Mouse (Mus musculus) kidney, embryonic 14.5 days (tissue): Measurements from ENCODE around the gene Hvcn1. TPM values are rescaled to one million over a fixed set of nuclear protein-coding genes. Genes with fewer than 3 reads are reported as not detected.

Experiments used
- ATAC-seq: fragments of 200-750 bp; cut with Nextera tagmentation; 2 replicates; pipeline ENCODE4 v1.8.0; 2017; ENCODE audit warnings: moderate number of reproducible peaks, mild to moderate bottlenecking, moderate TSS enrichment, moderate library complexity; ENCODE audit not compliant: low FRiP score, low TSS enrichment
- H3K27ac ChIP-seq: fragments of 300-500 bp; sonication (generic); 2 replicates; pipeline ENCODE4 v1.5.1; 2014; ENCODE audit warnings: low read depth, mild to moderate bottlenecking, low read length, moderate library complexity, mixed read lengths
- H3K27me3 ChIP-seq: fragments of 300-500 bp; sonication (generic); 2 replicates; pipeline ENCODE4 v1.6.1; 2014; ENCODE audit warnings: mild to moderate bottlenecking, low read length; ENCODE audit not compliant: control insufficient read depth, insufficient read depth
- H3K36me3 ChIP-seq: fragments of 300-500 bp; sonication (generic); 2 replicates; pipeline ENCODE4 v1.6.1; 2014; ENCODE audit warnings: low read length, mixed read lengths; ENCODE audit not compliant: control insufficient read depth, insufficient read depth
- H3K4me1 ChIP-seq: fragments of 300-500 bp; sonication (generic); 2 replicates; pipeline ENCODE4 v1.6.1; 2014; ENCODE audit warnings: low read length, mixed read lengths; ENCODE audit not compliant: control insufficient read depth, insufficient read depth
- H3K4me2 ChIP-seq: fragments of 300-500 bp; sonication (generic); replicated peaks from 2 replicates; pipeline ENCODE4 v1.6.1; 2014; ENCODE audit warnings: low read depth, mild to moderate bottlenecking, low read length
- H3K4me3 ChIP-seq: fragments of 300-500 bp; sonication (generic); 2 replicates; pipeline ENCODE4 v1.5.1; 2014; ENCODE audit warnings: mild to moderate bottlenecking, low read length
- H3K9ac ChIP-seq: fragments of 300-500 bp; sonication (generic); 2 replicates; pipeline ENCODE4 v1.6.1; 2014; ENCODE audit warnings: low read depth, mild to moderate bottlenecking, low read length, moderate library complexity
- H3K9me3 ChIP-seq: fragments of 300-500 bp; sonication (generic); 2 replicates; pipeline ENCODE4 v1.6.1; 2016; ENCODE audit warnings: low read length; ENCODE audit not compliant: control insufficient read depth
- WGBS: fragments of 180-500 bp; shearing (Covaris S2); extraction: QIAGEN DNeasy Blood & Tissue Kit; methylation state at CpG from one replicate; pipeline ENCODE4 v1.1.7; 2014; 5-methylcytosine and 5-hydroxymethylcytosine counted together
- polyA plus RNA-seq: library from polyadenylated mRNA; unstranded; fragments of >200 nt; fragmentation: Nextera tagmentation; extraction: Ambion mirVana; gene quantifications from 2 replicates; pipeline ENCODE4 v1.2.1, GENCODE M21; 2014

Hvcn1 gene
- polyA plus RNA-seq, 1 experiment from 2014 or later = 12.7 TPM

DNA sequence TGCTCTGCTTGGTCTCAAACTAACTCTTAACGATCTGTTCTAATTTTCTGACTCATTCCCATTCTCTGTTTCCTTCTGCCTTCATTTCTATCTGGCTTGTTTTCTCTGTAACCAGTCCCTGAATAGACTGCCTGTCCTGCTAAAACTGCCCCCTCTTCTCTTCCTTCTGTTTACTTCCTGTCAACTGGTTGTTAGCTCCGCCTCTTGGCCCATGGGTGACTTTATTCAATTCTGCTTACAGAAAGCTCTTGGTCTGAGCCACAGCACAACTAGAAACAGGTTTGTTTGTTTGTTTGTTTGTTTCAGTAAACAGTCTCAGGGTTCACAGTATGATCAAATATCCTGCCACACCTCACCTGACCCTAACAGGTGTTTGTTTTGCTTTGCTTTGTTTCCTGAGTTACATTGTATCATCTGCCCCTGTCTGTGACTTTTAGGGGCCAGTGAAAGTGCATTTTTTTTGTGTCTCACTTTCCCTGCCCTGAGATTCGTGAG, 21.7 kb downstream of the Hvcn1 start:
- no peak for ATAC-seq
- H3K9ac ChIP-seq = no peak overlapping the region

DNA sequence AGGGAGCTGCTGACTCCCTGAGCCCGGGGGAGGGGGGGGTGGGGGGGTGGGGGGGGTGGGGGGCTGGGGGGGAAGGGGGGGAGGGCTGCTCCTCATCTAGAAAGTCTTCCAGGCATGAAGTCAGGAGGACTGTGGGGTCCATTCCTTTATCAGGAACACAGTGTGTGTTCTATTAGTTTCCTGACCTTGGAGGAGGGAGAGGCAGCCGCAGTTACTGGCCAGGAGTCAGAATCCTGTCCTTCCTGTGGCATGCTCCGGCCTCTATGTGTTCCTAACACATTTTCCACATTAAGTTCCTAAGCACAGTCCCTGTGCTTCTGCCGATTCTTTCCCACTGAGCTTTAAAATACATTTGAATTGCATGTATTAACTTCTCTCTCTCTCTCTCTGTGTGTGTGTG, 22.2 kb downstream of the Hvcn1 start:
- Histone ChIP-seq H3K4me1 (peaks cover 10% of the 10 kb centered on the region), H3K4me2 (no peak overlapping the region), H3K9me3 (0 out of 2 replicates have a peak, but pooled peaks cover 4% of the 10 kb centered on the region), H3K36me3 (no peaks in the 10 kb centered on the region), H3K9ac (no peak overlapping the region), H3K4me3 (no peak overlapping the region), H3K27ac (no peak overlapping the region), H3K27me3 (no peaks in the 10 kb centered on the region)
- ATAC-seq = no peak
- 56% methylated on average over 3 of the region's 4 CpGs for WGBS

More for the DNA sequence above, 21.7 kb downstream of the Hvcn1 start:
- Histone ChIP-seq H3K9me3 (0 out of 2 replicates have a peak, but pooled peaks cover 4% of the 10 kb centered on the region), H3K36me3 (no peaks in the 10 kb centered on the region), H3K27ac (no peak overlapping the region), H3K4me1 (peaks cover 10% of the 10 kb centered on the region), H3K4me3 (no peak overlapping the region), H3K27me3 (no peaks in the 10 kb centered on the region), H3K4me2 (no peak overlapping the region)
- 75% methylated on average over 3 of the region's 3 CpGs for WGBS

DNA sequence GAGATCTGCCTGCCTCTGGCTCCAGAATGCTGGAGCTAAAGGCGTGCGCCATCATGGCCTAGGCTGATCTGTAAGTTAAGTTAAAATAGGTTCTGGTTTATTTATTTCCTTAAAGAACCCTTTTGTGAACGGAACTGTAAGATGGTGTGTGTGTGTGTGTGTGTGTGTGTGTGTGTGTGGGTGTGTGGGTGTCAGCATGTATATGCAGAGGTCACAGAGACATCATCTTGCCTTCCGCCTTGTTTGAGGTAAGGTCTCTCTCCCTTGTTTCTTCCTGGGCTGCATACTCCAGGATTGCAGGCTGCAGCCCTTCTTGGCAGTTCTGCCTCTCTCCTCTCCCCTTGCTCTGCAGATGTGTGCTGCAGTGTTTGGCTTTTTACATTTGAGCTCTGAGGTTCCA, 24.2 kb downstream of the Hvcn1 start:
- H3K36me3 ChIP-seq = no peaks in the 10 kb centered on the region
- 96% methylated on average over 4 of the region's 4 CpGs for WGBS
- no peak overlapping the region for H3K9ac ChIP-seq
- H3K4me3 ChIP-seq = no peak overlapping the region
- no peak overlapping the region for H3K4me2 ChIP-seq
- H3K9me3 ChIP-seq = 0 out of 2 replicates have a peak, but pooled peaks cover 4% of the 10 kb centered on the region
- no peaks in the 10 kb centered on the region for H3K27me3 ChIP-seq
- H3K27ac ChIP-seq = no peak overlapping the region
- no peaks in the 10 kb centered on the region for H3K4me1 ChIP-seq
- no peak for ATAC-seq

GRCm38 (mm10) chr5:122231431-122231830, 24.8 kb downstream of the Hvcn1 start:
- 0 out of 2 replicates have a peak, but pooled peaks cover 4% of the 10 kb centered on the region for H3K9me3 ChIP-seq
- no peak for ATAC-seq
- 66% methylated on average over 6 of the region's 6 CpGs for WGBS
- no peaks in the 10 kb centered on the region for H3K4me1 ChIP-seq
- H3K27ac ChIP-seq = no peak overlapping the region
- no peaks in the 10 kb centered on the region for H3K27me3 ChIP-seq
- H3K4me2 ChIP-seq = no peak overlapping the region
- no peaks in the 10 kb centered on the region for H3K36me3 ChIP-seq
- H3K4me3 ChIP-seq = no peak overlapping the region
- H3K9ac ChIP-seq = no peak overlapping the region

DNA sequence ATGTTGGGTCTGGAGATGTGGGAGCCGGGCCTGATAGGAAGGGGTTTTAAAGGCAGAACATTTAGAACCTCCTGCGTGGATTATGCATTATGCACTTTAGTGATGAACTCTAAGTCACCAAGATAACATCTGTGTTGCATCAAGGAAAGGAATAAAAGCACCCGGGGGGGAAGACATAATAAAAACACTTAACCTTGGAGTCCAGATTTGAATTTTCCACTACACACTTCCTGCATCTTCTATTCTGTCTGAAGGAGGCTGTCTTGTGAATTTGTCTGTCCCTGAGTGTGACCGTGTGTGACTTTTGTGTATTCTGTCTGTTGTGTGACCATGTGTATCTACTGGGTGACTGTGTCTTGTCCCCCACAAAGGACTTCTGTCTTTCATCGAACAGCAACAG, 25.4 kb downstream of the Hvcn1 start:
- Histone ChIP-seq H3K4me3 (no peak overlapping the region), H3K4me1 (no peaks in the 10 kb centered on the region), H3K9ac (no peak overlapping the region), H3K4me2 (no peak overlapping the region), H3K9me3 (0 out of 2 replicates have a peak, but pooled peaks cover 4% of the 10 kb centered on the region), H3K27me3 (no peaks in the 10 kb centered on the region), H3K27ac (no peak overlapping the region), H3K36me3 (no peaks in the 10 kb centered on the region)
- WGBS = 59% methylated on average over 5 of the region's 5 CpGs
- no peak for ATAC-seq

- H3K27me3 ChIP-seq = no peaks in the 10 kb centered on the region
- no peak overlapping the region for H3K4me2 ChIP-seq
- WGBS = 88% methylated on average over 14 of the region's 14 CpGs
- no peak for ATAC-seq
- no peaks in the 10 kb centered on the region for H3K4me1 ChIP-seq
- H3K36me3 ChIP-seq = no peaks in the 10 kb centered on the region
- H3K4me3 ChIP-seq = no peak overlapping the region
- no peaks in the 10 kb centered on the region for H3K9me3 ChIP-seq
- H3K9ac ChIP-seq = no peak overlapping the region
- H3K27ac ChIP-seq = no peak overlapping the region
Observed at GRCm38 (mm10) chr5:122233077-122233581, 26.5 kb downstream of the Hvcn1 start.

- no peak overlapping the region for H3K9ac ChIP-seq
- H3K9me3 ChIP-seq = no peaks in the 10 kb centered on the region
- 83% methylated on average over 12 of the region's 12 CpGs for WGBS
- no peak for ATAC-seq
- H3K4me1 ChIP-seq = no peaks in the 10 kb centered on the region
- H3K4me2 ChIP-seq = no peak overlapping the region
- H3K27me3 ChIP-seq = no peaks in the 10 kb centered on the region
- no peak overlapping the region for H3K4me3 ChIP-seq
- no peak overlapping the region for H3K27ac ChIP-seq
- no peaks in the 10 kb centered on the region for H3K36me3 ChIP-seq
Observed at GRCm38 (mm10) chr5:122233695-122234094, 27.1 kb downstream of the Hvcn1 start.

- no peak overlapping the region for H3K4me2 ChIP-seq
- H3K9me3 ChIP-seq = no peaks in the 10 kb centered on the region
- no peak overlapping the region for H3K9ac ChIP-seq
- WGBS = 86% methylated on average over 9 of the region's 9 CpGs
- no peak for ATAC-seq
- H3K4me3 ChIP-seq = no peak overlapping the region
- H3K36me3 ChIP-seq = peaks cover 2% of the 10 kb centered on the region
- H3K27me3 ChIP-seq = no peaks in the 10 kb centered on the region
- H3K4me1 ChIP-seq = no peaks in the 10 kb centered on the region
- no peak overlapping the region for H3K27ac ChIP-seq
Observed at GRCm38 (mm10) chr5:122234319-122235195, 28.0 kb downstream of the Hvcn1 start.

DNA sequence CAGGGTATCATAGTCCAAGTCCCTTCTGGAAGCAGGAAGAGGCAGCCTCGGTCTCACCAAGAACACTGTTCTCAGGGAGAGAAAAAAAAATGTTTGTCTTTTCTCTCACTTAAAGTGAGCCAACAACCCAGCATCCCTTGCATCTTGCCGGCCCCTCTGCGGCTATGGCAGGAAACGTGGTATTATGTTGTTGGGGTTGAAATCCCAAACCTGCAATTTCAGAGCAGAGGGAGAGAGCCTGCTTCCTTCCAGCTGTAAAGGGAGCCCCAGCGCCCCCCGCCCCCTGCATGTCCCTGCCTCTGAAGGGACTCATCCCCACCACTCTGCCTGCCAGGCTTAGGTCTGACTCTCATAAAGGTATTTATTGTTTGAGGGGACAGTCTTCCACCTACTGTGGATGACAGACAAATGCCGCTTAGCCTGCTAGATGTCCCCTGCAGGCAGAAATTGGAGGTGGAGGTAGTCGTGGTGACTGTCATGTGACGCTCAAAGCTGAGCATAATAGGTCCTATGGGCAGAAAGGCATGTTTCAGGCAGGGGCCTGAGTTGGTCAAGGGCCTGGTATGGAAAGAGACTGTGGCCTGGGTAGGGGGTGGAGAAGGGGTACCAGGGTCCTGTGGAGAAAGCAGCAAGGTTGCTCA, 28.7 kb downstream of the Hvcn1 start:
- no peak overlapping the region for H3K4me3 ChIP-seq
- no peak for ATAC-seq
- no peak overlapping the region for H3K9ac ChIP-seq
- no peak overlapping the region for H3K4me2 ChIP-seq
- no peaks in the 10 kb centered on the region for H3K27me3 ChIP-seq
- H3K36me3 ChIP-seq = peaks cover 9% of the 10 kb centered on the region
- H3K9me3 ChIP-seq = no peaks in the 10 kb centered on the region
- no peak overlapping the region for H3K27ac ChIP-seq
- H3K4me1 ChIP-seq = no peaks in the 10 kb centered on the region
- 60% methylated on average over 9 of the region's 9 CpGs for WGBS
